Comparison of ENCODE assay signal across 8 mouse cellular contexts in the genomic region with DNA sequence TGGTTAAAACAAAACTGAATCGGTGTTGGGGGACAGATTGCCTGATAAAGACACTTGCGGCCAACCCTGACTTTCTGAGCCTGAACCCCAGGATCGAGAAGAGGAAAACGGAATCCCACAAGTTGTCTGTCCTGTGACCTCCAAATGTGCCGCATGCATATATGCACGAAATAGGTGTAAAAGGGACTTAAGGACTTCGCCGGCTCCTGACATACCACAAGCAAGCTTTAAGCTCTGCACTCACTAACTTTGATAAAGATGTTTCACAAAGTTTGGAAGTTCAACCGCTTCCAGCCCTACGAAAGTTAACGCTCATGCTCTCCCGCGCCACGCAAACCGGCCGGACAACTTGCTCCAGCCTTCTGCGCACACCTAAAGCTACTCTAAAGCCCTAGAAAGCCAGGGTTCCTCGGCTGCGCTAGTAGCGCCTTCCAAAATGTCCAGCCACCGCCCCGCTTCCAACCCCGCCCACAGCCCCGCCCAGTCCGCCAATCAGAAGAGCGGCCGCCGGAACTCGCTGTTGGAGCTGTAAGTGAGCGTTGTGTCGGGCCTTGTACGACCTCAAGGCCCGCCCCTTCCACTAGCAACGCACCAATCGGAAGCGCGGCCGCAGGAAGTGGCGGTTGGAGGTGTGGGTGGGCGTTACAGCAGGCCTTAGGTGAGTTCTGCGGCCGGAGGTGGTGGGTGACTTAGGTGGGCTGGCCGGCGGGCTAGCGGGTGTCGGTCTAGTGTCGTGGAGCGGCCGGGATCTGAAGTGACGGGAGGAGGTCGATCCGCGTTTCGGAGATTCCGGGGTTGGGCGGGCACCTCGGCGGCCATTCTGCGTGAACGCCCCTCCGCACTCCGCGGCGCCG. TPM values are rescaled to one million over a fixed set of nuclear protein-coding genes. Genes with fewer than 3 reads are reported as not detected.
DNase-seq lines count a peak whose midpoint lies in the region; ATAC-seq and TF ChIP-seq lines count a peak whose summit lies in the region.

A gene (plus strand): TSS at position 606 of the 854 bp plus-strand sequence.

- H3K4me2 ChIP-seq in hindbrain, postnatal 0 days (ENCODE audit: low read depth, low read length) = peak within 1 kb of the TSS; percentile 70

- peak within 1 kb of the TSS; percentile 65 for H3K9ac ChIP-seq in hindbrain, postnatal 0 days (replicated peaks; ENCODE audit: low read length)

- no peaks in the 10 kb centered on the region for H3K27me3 ChIP-seq in hindbrain, postnatal 0 days (ENCODE audit: insufficient read depth, low read length)

- no peaks in the 10 kb centered on the region; the same call in 1 of the 2 replicates for H3K4me1 ChIP-seq in hindbrain, postnatal 0 days (ENCODE audit: insufficient read depth, low read length)

- intact Hi-C loops in gastrocnemius, adult 2 months (cut with DNase I) = no loop called here
- intact Hi-C loops in left cerebral cortex, adult 2 months (cut with DNase I) = loop anchor here (5.0 kb wide), 2 partner anchors 830 to 955 kb away; a partner anchor contains a TSS

- H3K4me3 ChIP-seq in gastrocnemius, adult 2 months = peak within 1 kb of the TSS; percentile 85
- H3K4me3 ChIP-seq in hindbrain, postnatal 0 days (ENCODE audit: low read length) = peak within 1 kb of the TSS; percentile 63
- H3K4me3 ChIP-seq in left cerebral cortex, adult 2 months = peak within 1 kb of the TSS; percentile 91

- H3K36me3 ChIP-seq in hindbrain, postnatal 0 days (ENCODE audit: insufficient read depth, low read length) = peaks cover 11% of the 10 kb centered on the region; the same call in 1 of the 2 replicates

- H3K27ac ChIP-seq in gastrocnemius, adult 2 months = peak within 1 kb of the TSS; percentile 94
- peak within 1 kb of the TSS; percentile 74 for H3K27ac ChIP-seq in hindbrain, postnatal 0 days
- peak within 1 kb of the TSS; percentile 80; the same call in 1 of the 2 replicates for H3K27ac ChIP-seq in left cerebral cortex, adult 2 months

- WGBS in hindbrain, postnatal 0 days = 2% methylated on average over 65 of the region's 65 CpGs

- H3K9me3 ChIP-seq in hindbrain, postnatal 0 days (ENCODE audit: low read length) = no peaks in the 10 kb centered on the region

- TF ChIP-seq CTCF in gastrocnemius, adult 2 months (IDR thresholded peaks at IDR 0.05) = no peak
- no peak for TF ChIP-seq CTCF in hindbrain, postnatal 0 days (IDR thresholded peaks at IDR 0.05; ENCODE audit: low read depth)
- TF ChIP-seq CTCF in left cerebral cortex, adult 2 months (IDR thresholded peaks at IDR 0.05) = no peak

- peak; percentile 99 for DNase-seq in ZHBTc4 (ENCODE audit: low read depth, low spot score)
- peak; percentile 95 for DNase-seq in gastrocnemius, adult 2 months
- peak; percentile 97 for DNase-seq in hindbrain, postnatal 0 days (ENCODE audit: low spot score)
- peak; percentile 89 to 90 for DNase-seq in left cerebral cortex, adult 2 months (ENCODE audit: extremely low spot score in 1 of 2, low spot score in 2 of 2)
- peak; percentile 91 to 93 for DNase-seq in right cerebral cortex, adult 2 months (ENCODE audit: low spot score in 2 of 2)
- peak; percentile 92 for DNase-seq in urinary bladder, postnatal 14 days (ENCODE audit: low spot score)

- peak; percentile 97 for ATAC-seq in common myeloid progenitor, adult 5-6 weeks (replicated peaks; ENCODE audit: low read depth, poor library complexity, severe bottlenecking)
- ATAC-seq in hindbrain, postnatal 0 days = peak; percentile 99
- ATAC-seq in megakaryocyte, adult 5-6 weeks (ENCODE audit: poor library complexity, severe bottlenecking) = peak; percentile 95

RNA-seq across cellular contexts. Expression of the gene that starts here (rescaled TPM):
- total RNA-seq in common myeloid progenitor, adult 5-6 weeks (2017) = 75.1 and 91.2 TPM in 2 replicates
- 10 to 100 TPM in 1 of 2 experiments, 1 to 10 TPM in 1; 9.5 to 13.3 TPM for total RNA-seq in gastrocnemius, adult 2 months (2021)
- total RNA-seq in hindbrain, postnatal 0 days (2014; rRNA removed) = 36.3 and 43.5 TPM in 2 replicates
- 52.0 and 55.4 TPM in 2 replicates for polyA plus RNA-seq in hindbrain, postnatal 0 days (2015; fragmentation: Nextera tagmentation; extraction: Ambion mirVana)
- total RNA-seq in left cerebral cortex, adult 2 months (2021) = 10 to 100 TPM; 37.6 to 48.2 TPM
- total RNA-seq in megakaryocyte, adult 5-6 weeks (2015) = 60.1 and 66.0 TPM in 2 replicates
- total RNA-seq in megakaryocyte, adult 5-6 weeks (2017) = 39.4 and 40.6 TPM in 2 replicates

Comparison
In these comparisons a context has a peak if more than half of its experiments do, and no peak if none do; other contexts are left out.
1. Peak in every context shown above with its lines: DNase-seq, ATAC-seq, H3K4me3 ChIP-seq and H3K27ac ChIP-seq.